In genomic region chr2:92433578-92434374, GRCm38 (mm10) we compare ENCODE assay signal across 8 mouse cellular contexts. TPM values are rescaled to one million over a fixed set of nuclear protein-coding genes. Genes with fewer than 3 reads are reported as not detected.
DNase-seq lines count a peak whose midpoint lies in the region; ATAC-seq and TF ChIP-seq lines count a peak whose summit lies in the region.

Cry2 (minus strand) TSS chr2:92434043.

- peak within 1 kb of the TSS; percentile 78 for H3K4me2 ChIP-seq in forebrain, embryonic 15.5 days (replicated peaks)

- peak; percentile 91 for TF ChIP-seq POLR2A in lung, adult 2 months (IDR thresholded peaks at IDR 0.05; ENCODE audit: borderline replicate concordance, extremely low read depth, low read depth, low read length)

- H3K27ac ChIP-seq in ES-E14 (ENCODE audit: insufficient read depth, low read depth, low read length, poor library complexity, severe bottlenecking), result no peak within 1 kb of the TSS
- H3K27ac ChIP-seq in forebrain, embryonic 15.5 days (replicated peaks), result peak within 1 kb of the TSS; percentile 75

- intact Hi-C loops in heart, postnatal 25 days (cut with DNase I), result no loop called here

- H3K9me3 ChIP-seq in ES-E14 (ENCODE audit: control insufficient read depth, insufficient read depth, low read depth, low read length), result no peaks in the 10 kb centered on the region
- no peaks in the 10 kb centered on the region for H3K9me3 ChIP-seq in forebrain, embryonic 15.5 days

- in situ Hi-C loops in ES-E14 (cut with MboI; ENCODE audit: low sequenced_read_pairs in 2 of 2, unreplicated experiment in 2 of 2), result loop anchor here in 1 of 2 experiments (10.0 kb wide), 1 partner anchor 469 kb away; no protein-coding TSS in a partner anchor

- peak within 1 kb of the TSS; percentile 90 to 98 for H3K4me3 ChIP-seq in ES-E14 (ENCODE audit: insufficient read depth in 1 of 2, low read depth in 1 of 2, low read length in 2 of 2, poor library complexity in 1 of 2, severe bottlenecking in 1 of 2)
- peak within 1 kb of the TSS; percentile 62 for H3K4me3 ChIP-seq in forebrain, embryonic 15.5 days
- peak within 1 kb of the TSS; percentile 97 for H3K4me3 ChIP-seq in lung, adult 2 months (replicated peaks; ENCODE audit: extremely low read depth, low read depth, low read length)

- no peak for TF ChIP-seq CTCF in lung, adult 2 months (IDR thresholded peaks at IDR 0.05; ENCODE audit: insufficient read depth, low read length)

- H3K9ac ChIP-seq in ES-E14 (ENCODE audit: insufficient read depth, low read depth, low read length, poor library complexity, severe bottlenecking), result peak within 1 kb of the TSS; percentile 94
- H3K9ac ChIP-seq in forebrain, embryonic 15.5 days (replicated peaks), result peak within 1 kb of the TSS; percentile 65

- H3K27me3 ChIP-seq in forebrain, embryonic 15.5 days, result no peaks in the 10 kb centered on the region

- peak; percentile 98 for DNase-seq in ES-E14 (ENCODE audit: low read depth, low spot score)
- peak; percentile 100 for DNase-seq in cerebellum, adult 11-12 months
- DNase-seq in heart, postnatal 25 days (ENCODE audit: low spot score), result peak; percentile 98
- DNase-seq in layer of hippocampus, adult 18-20 months (ENCODE audit: low spot score in 2 of 2), result peak; percentile 99
- DNase-seq in lung, adult 2 months, result peak; percentile 98
- peak; percentile 97 for DNase-seq in thymus, adult 18-20 months

- H3K4me1 ChIP-seq in ES-E14 (ENCODE audit: control insufficient read depth in 2 of 2, insufficient read depth in 2 of 2, low read length in 2 of 2, poor library complexity in 1 of 2), result peaks cover 11 to 17% of the 10 kb centered on the region in 2 experiments
- peaks cover 49% of the 10 kb centered on the region for H3K4me1 ChIP-seq in forebrain, embryonic 15.5 days
- peaks cover 36% of the 10 kb centered on the region for H3K4me1 ChIP-seq in lung, adult 2 months (ENCODE audit: control insufficient read depth, insufficient read depth, low read length)

- H3K36me3 ChIP-seq in ES-E14 (ENCODE audit: control insufficient read depth, insufficient read depth, low read length, poor library complexity, severe bottlenecking), result no peaks in the 10 kb centered on the region
- H3K36me3 ChIP-seq in forebrain, embryonic 15.5 days, result no peaks in the 10 kb centered on the region

- under 1% methylated on average over 76 of the region's 76 CpGs for WGBS in forebrain, embryonic 15.5 days
- WGBS in lung, adult 2 months, result under 1% methylated on average over 76 of the region's 76 CpGs

- ATAC-seq in forebrain, embryonic 15.5 days (replicated peaks), result peak; percentile 97
- ATAC-seq in neutrophil, adult 5-6 weeks (ENCODE audit: extremely low read depth, insufficient number of reproducible peaks, low FRiP score, poor library complexity, severe bottlenecking), result peak; percentile 97

TF ChIP-seq in ES-E14, 5 proteins besides CTCF, POLR2A, EP300 and RAD21:
- 0 out of 2 replicates have a peak, but pooled peaks have one; percentile 12 for TF ChIP-seq MAFK (IDR thresholded peaks at IDR 0.05; ENCODE audit: insufficient read depth, low read depth, low read length)
- TF ChIP-seq CHD2 (IDR thresholded peaks at IDR 0.05; ENCODE audit: low read depth, low read length), result peak; percentile 97
- TF ChIP-seq ZC3H11A (IDR thresholded peaks at IDR 0.05; ENCODE audit: borderline replicate concordance, low read depth, low read length), result no peak
- TF ChIP-seq HCFC1 (IDR thresholded peaks at IDR 0.05; ENCODE audit: borderline replicate concordance, insufficient read depth, low read length), result no peak
- no peak for TF ChIP-seq ZNF384 (IDR thresholded peaks at IDR 0.05; ENCODE audit: low read depth, low read length)

RNA-seq across cellular contexts. Expression of gene Cry2, which starts in this region (rescaled TPM):
- 11.7 and 19.3 TPM in 2 replicates for total RNA-seq in ES-E14 (2012; rRNA removed)
- 37.0 and 37.2 TPM in 2 replicates for polyA plus RNA-seq in forebrain, embryonic 15.5 days (2015; fragmentation: Nextera tagmentation; extraction: Ambion mirVana)
- total RNA-seq in heart, postnatal 25 days (2021), result 10 to 100 TPM; 14.2 to 25.9 TPM
- 100 to 1,000 TPM in 1 of 2 experiments, 10 to 100 TPM in 1; 99.0 to 111 TPM for total RNA-seq in layer of hippocampus, adult 18-20 months (2021)
- polyA plus RNA-seq in lung, adult 2 months (2012; rRNA removed), result 37.5 and 40.7 TPM in 2 replicates
- 8.2 and 8.5 TPM in 2 replicates for total RNA-seq in neutrophil, adult 5-6 weeks (2017)
